Mouse (Mus musculus): ENCODE results near the gene Plekha4. TPM values are rescaled to one million over a fixed set of nuclear protein-coding genes. Genes with fewer than 3 reads are reported as not detected.
"Not testable (repeated sequence)": the region's sequence is repeated elsewhere in the genome, so short reads cannot be mapped to it uniquely, and the experiment has no call there.

Plekha4 gene
- polyA plus RNA-seq, 1 experiment from 2014 or later = 0.70 TPM

DNA sequence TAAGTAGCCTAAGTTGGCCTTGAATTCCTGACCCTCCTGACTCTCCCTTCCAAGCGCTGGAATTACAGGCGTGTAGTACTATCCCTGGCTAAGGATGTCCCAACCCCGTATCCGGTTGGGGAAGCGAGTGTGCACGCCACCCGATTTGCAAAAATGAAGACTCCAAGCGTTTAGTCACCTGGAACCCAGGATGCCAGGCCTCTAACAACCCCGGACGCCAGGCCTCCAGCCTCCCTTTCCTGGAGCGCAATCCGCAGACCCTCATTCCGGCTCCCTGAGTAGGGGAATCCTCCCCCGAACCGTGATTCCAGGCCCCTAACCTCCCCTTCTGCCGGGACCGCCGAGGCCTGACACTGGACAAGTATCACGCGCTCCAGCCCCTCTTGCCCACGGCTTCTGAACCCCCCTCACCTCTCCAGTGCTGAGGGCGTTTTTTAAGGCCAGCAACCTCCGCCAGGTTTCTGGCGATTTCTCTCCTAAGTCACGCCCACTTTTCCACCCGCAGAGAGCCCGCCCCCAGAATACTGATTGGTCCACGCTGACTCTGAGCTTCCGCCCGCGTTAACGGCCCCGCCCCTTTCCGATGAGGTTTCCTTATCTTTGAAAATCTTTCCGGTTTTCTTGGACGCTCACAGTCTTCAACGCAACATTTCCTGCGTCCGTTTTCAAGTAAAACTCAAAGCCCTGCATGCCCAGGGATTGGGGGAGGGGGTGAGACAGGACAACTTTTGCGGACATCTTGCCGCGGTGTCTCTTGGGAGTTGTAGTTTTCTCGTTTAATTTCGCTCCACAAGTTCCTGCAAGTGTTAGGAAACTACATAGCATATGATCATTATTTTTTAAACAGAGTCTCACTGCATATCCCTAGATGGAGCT is 16.0 kb upstream of the Plekha4 start, which contains the start of gene Nucb1:
Gene Nucb1, minus strand, starts transcription at position 495 of the 876 bp plus-strand sequence.
- H3K4me3 ChIP-seq = peak within 1 kb of the TSS; percentile 77
- H3K4me1 ChIP-seq = peaks cover 14% of the 10 kb centered on the region
- no peaks in the 10 kb centered on the region for H3K9me3 ChIP-seq
- peak; percentile 91 for ATAC-seq (ENCODE audit: low FRiP score, low read depth)
- H3K36me3 ChIP-seq = peaks cover 15% of the 10 kb centered on the region
- under 1% methylated on average over 44 of the region's 44 CpGs for WGBS
- peak within 1 kb of the TSS; percentile 85 for H3K27ac ChIP-seq (replicated peaks)
- H3K27me3 ChIP-seq = no peaks in the 10 kb centered on the region
- peak within 1 kb of the TSS; percentile 80 for H3K4me2 ChIP-seq (replicated peaks)
- peak within 1 kb of the TSS; percentile 87 for H3K9ac ChIP-seq (replicated peaks)

DNA sequence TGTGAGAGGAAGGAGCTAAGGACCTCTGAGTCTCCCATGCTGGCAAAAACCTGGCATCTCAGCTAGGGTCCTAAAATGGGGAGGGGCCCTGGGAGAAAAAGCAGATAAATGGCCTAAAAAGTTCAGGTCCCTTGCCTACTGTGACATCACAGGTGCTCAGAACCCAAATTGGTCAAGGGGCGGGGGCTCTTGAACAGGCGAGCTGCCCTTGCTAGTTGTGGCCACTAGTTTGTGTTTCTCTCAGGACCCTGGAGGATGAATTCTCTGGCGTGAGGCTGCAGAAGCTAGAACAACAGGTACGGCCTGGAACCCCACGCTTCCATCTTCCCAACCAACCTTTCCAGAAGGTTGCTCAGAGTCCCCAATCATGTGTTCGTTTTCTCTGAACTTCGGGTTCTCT is 11.7 kb upstream of the Plekha4 start:
- Histone ChIP-seq H3K4me1 (peaks cover 5% of the 10 kb centered on the region), H3K9me3 (no peaks in the 10 kb centered on the region), H3K4me3 (no peak overlapping the region), H3K27me3 (no peaks in the 10 kb centered on the region), H3K4me2 (replicated peaks) (no peak overlapping the region), H3K27ac (replicated peaks) (no peak overlapping the region), H3K36me3 (no peaks in the 10 kb centered on the region), H3K9ac (replicated peaks) (no peak overlapping the region)
- no peak for ATAC-seq (ENCODE audit: low FRiP score, low read depth)
- WGBS = 87% methylated on average over 7 of the region's 7 CpGs

DNA sequence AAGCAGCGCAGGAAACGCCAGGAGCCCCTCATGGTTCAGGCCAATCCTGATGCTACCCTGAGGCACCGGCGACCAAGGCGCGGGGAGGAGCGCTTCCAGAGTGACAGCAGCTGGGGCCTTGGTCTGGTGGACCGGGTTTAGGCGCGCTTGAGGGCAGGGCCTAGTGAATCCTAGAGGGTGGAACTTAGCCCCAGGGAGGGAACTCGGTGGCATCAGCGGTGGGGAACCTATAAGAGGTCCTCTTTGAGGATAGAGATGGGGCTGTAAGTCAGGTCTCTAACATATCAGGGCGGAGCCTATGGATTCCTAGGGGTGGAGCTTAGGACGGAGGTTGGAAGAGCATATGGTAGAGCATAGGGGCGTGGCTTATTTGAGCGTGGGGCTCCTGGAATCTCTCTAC is 10.7 kb upstream of the Plekha4 start:
- Histone ChIP-seq H3K9me3 (no peaks in the 10 kb centered on the region), H3K27me3 (no peaks in the 10 kb centered on the region), H3K4me1 (no peaks in the 10 kb centered on the region), H3K4me3 (no peak overlapping the region), H3K4me2 (replicated peaks) (no peak overlapping the region), H3K9ac (replicated peaks) (0 out of 2 replicates have a peak overlapping the region, but pooled peaks have one; percentile 28), H3K27ac (replicated peaks) (no peak overlapping the region), H3K36me3 (no peaks in the 10 kb centered on the region)
- no peak for ATAC-seq (ENCODE audit: low FRiP score, low read depth)
- WGBS = 28% methylated on average over 16 of the region's 16 CpGs

DNA sequence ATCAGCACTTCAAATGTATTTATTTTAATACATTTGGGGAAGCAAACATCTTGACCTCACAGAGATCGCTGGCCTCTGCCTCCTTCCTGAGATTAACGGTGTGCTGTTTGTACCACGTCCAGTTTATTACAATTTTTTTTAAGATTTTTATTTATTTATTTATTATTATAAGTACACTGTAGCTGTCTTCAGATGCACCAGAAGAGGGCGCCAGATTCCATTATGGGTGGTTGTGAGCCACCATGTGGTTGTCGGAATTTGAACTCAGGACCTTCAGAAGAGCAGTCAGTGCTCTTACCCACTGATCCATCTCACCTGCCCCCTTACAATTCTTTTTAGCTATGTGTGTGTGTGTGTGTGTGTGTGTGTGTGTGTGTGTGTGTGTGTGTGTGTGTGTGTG is 9.3 kb upstream of the Plekha4 start:
- not testable (repeated sequence) for H3K4me2 ChIP-seq (replicated peaks); H3K9ac ChIP-seq (replicated peaks); H3K36me3 ChIP-seq; ATAC-seq (ENCODE audit: low FRiP score, low read depth); H3K27me3 ChIP-seq; H3K4me1 ChIP-seq; H3K27ac ChIP-seq (replicated peaks); H3K9me3 ChIP-seq; H3K4me3 ChIP-seq
- WGBS = 76% methylated on average over 5 of the region's 5 CpGs

DNA sequence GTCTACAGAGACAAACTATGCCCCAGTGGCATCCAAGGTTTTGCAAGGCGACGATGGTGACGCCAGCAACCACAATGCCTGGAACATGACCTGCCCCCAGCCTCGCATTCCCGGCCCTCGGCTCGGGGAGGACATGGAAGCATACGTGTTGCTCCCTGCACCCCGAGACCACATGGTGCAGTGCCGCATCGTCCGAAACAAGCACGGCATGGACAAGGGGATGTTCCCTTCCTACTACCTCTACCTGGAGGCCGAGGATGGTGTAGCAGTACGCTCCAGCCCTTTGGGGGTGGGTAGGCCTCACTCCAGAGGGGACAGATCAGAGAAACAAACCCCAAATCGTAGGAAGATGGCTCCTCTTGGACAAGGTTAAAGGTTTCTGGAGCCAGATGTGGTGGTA is 7.5 kb upstream of the Plekha4 start:
- Histone ChIP-seq H3K9me3 (no peaks in the 10 kb centered on the region), H3K9ac (replicated peaks) (no peak overlapping the region), H3K27ac (replicated peaks) (no peak overlapping the region), H3K27me3 (no peaks in the 10 kb centered on the region), H3K4me1 (peaks cover under 1% of the 10 kb centered on the region; the same call in 1 of the 2 replicates), H3K36me3 (no peaks in the 10 kb centered on the region), H3K4me3 (no peak overlapping the region), H3K4me2 (replicated peaks) (no peak overlapping the region)
- 93% methylated on average over 16 of the region's 16 CpGs for WGBS
- ATAC-seq (ENCODE audit: low FRiP score, low read depth) = no peak

DNA sequence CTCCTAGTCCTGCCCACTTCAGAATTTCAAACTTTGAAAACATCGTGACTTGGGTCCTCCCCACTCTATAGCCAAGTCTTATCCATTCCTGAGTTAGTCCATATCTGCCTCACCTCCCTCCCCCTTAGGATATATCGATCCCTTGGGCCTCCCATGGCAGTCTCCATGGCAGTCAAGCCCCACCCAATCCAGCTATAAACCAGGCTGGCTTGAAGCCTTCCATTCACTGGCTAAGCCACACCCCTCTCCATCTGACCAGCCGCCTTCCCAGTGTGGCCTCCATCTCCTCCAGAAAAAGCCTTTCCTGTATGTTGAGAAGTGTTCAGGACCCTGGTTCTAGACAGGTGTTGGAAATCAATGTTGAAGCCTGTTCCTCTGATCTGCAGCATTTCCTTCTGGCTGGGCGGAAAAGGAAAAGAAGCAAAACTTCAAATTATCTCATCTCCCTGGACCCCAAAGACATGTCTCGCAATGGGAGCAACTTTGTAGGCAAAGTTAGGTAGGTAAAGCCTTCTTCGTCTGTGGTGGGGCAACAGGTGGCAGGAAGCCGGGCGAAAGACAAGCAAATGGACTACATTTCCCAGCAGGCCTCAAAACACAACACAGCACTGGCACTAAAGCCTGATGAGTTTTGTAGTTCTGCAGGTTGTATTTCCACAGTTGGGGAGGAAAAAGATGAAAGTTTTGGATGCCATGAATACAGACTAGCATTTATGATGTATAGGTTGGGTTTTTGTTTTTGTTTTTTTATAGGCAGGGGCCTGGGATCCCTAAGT is 6.6 kb upstream of the Plekha4 start:
- no peak for ATAC-seq (ENCODE audit: low FRiP score, low read depth)
- peaks cover 3% of the 10 kb centered on the region for H3K4me1 ChIP-seq
- H3K4me3 ChIP-seq = no peak overlapping the region
- no peak overlapping the region for H3K4me2 ChIP-seq (replicated peaks)
- no peaks in the 10 kb centered on the region for H3K36me3 ChIP-seq
- no peak overlapping the region for H3K9ac ChIP-seq (replicated peaks)
- H3K27ac ChIP-seq (replicated peaks) = no peak overlapping the region
- H3K27me3 ChIP-seq = no peaks in the 10 kb centered on the region
- WGBS = 81% methylated on average over 8 of the region's 8 CpGs
- no peaks in the 10 kb centered on the region for H3K9me3 ChIP-seq

DNA sequence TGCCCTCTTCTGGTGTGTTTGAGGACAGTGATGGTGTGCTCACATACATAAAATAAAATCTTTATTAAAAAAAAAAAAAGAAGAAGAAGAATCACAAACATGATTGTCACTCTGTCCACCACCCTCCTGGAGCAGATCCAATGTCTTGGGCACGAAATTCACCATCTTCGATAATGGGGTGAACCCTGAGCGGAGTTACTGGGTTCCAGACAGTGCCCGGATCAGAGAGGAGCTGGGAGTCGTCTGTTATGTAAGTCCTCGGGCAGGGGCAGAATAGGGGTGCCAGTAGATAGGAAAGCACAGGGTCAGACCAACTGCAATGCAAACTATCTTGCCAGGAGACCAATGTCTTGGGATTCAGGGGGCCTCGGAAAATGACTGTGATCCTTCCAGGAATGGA is 5.5 kb upstream of the Plekha4 start:
- Histone ChIP-seq H3K27me3 (no peaks in the 10 kb centered on the region), H3K4me2 (replicated peaks) (no peak overlapping the region)
- WGBS = 95% methylated on average over 7 of the region's 7 CpGs

DNA sequence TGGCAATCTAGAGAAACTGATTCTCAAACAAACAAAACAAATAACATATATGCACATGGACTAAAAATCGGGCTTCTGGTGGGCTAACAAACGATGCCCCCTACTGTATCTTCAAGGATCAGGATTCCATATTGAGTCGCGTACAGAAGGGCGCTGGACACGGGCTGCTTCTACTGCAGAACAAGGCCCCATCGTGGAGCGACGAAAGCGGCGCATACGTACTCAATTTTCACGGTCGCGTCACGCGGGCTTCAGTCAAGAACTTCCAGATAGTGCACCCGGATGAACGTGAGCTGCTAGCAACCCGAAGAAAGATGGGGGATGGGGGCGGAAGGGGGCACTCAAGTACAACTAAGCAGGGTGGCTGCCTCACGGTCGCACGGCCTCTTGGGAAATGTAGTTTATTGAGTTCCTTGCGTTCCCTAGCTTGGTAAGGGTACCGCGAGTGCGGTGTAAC is 4.4 kb upstream of the Plekha4 start:
- H3K9me3 ChIP-seq = no peaks in the 10 kb centered on the region
- peak; percentile 69 for ATAC-seq (ENCODE audit: low FRiP score, low read depth)

More for the DNA sequence above, 5.5 kb upstream of the Plekha4 start:
- Histone ChIP-seq H3K9me3 (no peaks in the 10 kb centered on the region), H3K4me1 (peaks cover 14% of the 10 kb centered on the region), H3K27ac (replicated peaks) (no peak overlapping the region), H3K36me3 (no peaks in the 10 kb centered on the region), H3K4me3 (no peak overlapping the region), H3K9ac (replicated peaks) (no peak overlapping the region)
- ATAC-seq (ENCODE audit: low FRiP score, low read depth) = no peak

DNA sequence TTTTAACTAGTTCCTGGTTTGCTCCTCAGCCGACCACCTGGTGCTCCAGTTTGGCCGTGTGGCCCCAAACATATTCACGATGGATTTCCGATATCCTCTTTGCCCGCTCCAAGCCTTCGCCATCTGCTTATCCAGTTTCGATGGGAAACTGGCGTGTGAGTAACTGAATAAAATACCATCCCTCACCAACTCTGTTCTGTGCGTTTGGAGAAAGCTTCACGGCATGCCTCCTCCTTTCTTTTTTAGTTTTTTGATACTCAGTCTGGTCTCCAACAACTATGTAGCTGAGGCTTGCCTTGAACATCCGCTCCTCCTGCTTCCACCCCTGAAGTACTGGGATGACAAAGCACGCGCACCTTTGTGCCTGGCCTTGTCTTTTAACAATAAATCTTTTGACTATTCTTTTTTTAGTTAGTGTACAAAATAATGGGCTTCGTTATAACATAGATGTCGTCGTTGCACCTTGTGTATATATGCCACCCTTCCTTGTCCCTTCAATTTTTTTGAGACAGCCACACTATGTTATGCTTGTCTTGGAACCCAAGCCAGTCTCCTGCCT is 3.9 kb upstream of the Plekha4 start:
- peaks cover 14% of the 10 kb centered on the region for H3K4me1 ChIP-seq
- ATAC-seq (ENCODE audit: low FRiP score, low read depth) = no peak; the same call in 1 of the 2 replicates
- no peak overlapping the region for H3K27ac ChIP-seq (replicated peaks)
- no peaks in the 10 kb centered on the region for H3K36me3 ChIP-seq
- no peak overlapping the region for H3K9ac ChIP-seq (replicated peaks)
- WGBS = 54% methylated on average over 16 of the region's 16 CpGs
- H3K4me3 ChIP-seq = peak overlapping the region; percentile 52
- H3K4me2 ChIP-seq (replicated peaks) = peak overlapping the region; percentile 49
- H3K27me3 ChIP-seq = no peaks in the 10 kb centered on the region
- no peaks in the 10 kb centered on the region for H3K9me3 ChIP-seq

More for the DNA sequence above, 4.4 kb upstream of the Plekha4 start:
- Histone ChIP-seq H3K9ac (replicated peaks) (peak overlapping the region; percentile 59), H3K36me3 (no peaks in the 10 kb centered on the region), H3K4me3 (peak overlapping the region; percentile 52), H3K27me3 (no peaks in the 10 kb centered on the region), H3K27ac (replicated peaks) (peak overlapping the region; percentile 75), H3K4me1 (peaks cover 14% of the 10 kb centered on the region), H3K4me2 (replicated peaks) (peak overlapping the region; percentile 49)
- under 1% methylated on average over 28 of the region's 28 CpGs for WGBS

DNA sequence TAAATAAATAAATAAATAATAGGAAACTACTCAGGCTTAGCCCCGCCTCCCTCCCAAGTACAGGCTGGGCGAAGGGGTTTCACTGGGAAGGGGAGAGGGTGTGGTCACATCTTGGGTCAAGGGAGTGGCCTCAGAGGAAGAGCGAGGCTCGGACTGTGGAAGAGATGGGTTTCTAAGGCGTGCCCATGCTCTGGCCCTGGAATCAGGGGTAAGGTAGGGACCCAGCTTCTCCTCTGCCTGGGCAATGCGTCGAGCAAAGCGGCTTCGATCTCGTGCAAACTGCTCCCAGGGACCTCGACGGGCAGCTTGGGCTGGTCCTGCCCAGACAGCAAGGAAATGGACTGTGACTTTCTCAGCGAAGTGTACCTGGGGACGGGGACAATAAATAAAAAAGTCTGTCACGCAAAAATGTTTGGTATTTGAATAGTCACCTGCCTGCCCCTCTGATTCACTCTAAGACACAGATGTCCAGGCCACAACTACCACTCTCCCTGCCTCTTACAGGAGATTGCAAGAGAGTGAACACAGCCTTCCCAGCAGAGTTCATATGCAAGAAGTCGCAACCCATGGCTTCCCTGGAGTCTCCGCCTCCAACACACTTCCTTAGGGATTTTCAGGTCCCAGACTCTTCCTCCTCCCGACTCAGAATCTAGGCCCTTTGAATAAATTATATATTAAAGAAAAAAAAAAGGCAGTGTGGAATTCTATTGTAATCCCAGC is 3.0 kb upstream of the Plekha4 start:
- Histone ChIP-seq H3K9ac (replicated peaks) (no peak overlapping the region), H3K4me3 (no peak overlapping the region), H3K27me3 (no peaks in the 10 kb centered on the region), H3K4me2 (replicated peaks) (peak overlapping the region; percentile 16; the same call in 1 of the 2 replicates), H3K36me3 (no peaks in the 10 kb centered on the region), H3K4me1 (peaks cover 14% of the 10 kb centered on the region), H3K9me3 (no peaks in the 10 kb centered on the region), H3K27ac (replicated peaks) (no peak overlapping the region)
- no peak for ATAC-seq (ENCODE audit: low FRiP score, low read depth)
- WGBS = 74% methylated on average over 18 of the region's 18 CpGs

DNA sequence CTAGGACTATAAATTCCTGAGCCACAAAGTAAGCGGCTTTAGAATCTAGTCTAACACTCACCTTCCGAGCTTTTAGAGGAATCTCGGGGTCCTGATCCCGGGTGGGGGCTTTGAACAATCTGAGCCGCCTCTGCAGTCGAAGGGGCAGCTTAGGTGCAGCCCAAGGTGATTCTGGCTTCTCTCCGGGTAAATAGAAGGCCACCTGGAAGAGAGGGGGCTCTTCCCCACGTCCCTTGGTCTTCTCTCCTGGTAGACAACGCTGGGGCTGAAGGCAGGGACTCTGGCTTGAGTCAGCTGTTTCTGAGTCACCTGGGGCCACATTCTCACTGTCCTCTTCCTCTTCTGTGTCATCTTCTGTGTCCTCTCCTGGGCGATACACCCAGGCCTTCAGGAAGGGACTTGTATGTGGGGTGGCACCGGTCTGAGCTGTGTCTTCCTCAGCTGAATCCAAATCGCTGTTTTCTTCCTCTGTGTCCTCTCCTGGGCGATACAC is 2.4 kb upstream of the Plekha4 start:
- no peak for ATAC-seq (ENCODE audit: low FRiP score, low read depth)
- Histone ChIP-seq H3K27me3 (no peaks in the 10 kb centered on the region), H3K27ac (replicated peaks) (no peak overlapping the region), H3K4me2 (replicated peaks) (no peak overlapping the region), H3K4me3 (no peak overlapping the region), H3K9ac (replicated peaks) (no peak overlapping the region; the same call in 1 of the 2 replicates), H3K4me1 (peaks cover 14% of the 10 kb centered on the region), H3K36me3 (no peaks in the 10 kb centered on the region), H3K9me3 (no peaks in the 10 kb centered on the region)
- WGBS = 86% methylated on average over 13 of the region's 13 CpGs

Measured in midbrain, embryonic 12.5 days (tissue).